In genomic region chrX:138620106-138620505, GRCm38 (mm10) we compare ENCODE assay signal across 24 mouse cellular contexts.
A peak's percentile ranks its signal among the peaks of the same experiment; 100 is the strongest.
DNase-seq lines count a peak whose midpoint lies in the region; ATAC-seq and TF ChIP-seq lines count a peak whose summit lies in the region.
"Had no signal": no experiment of that assay in that cellular context is flagged by ENCODE, and none has a peak within 500 bp of the region (broad histone marks: within the 10 kb centered on the region; RNA-seq: fewer than 3 reads in every experiment).

No protein-coding gene starts in this region.

- no peaks in the 10 kb centered on the region for H3K27me3 ChIP-seq in C2C12 (ENCODE audit: control insufficient read depth, insufficient read depth, insufficient read length)
- no peaks in the 10 kb centered on the region for H3K27me3 ChIP-seq in myocyte (ENCODE audit: control insufficient read depth, insufficient read depth, insufficient read length)
- no peaks in the 10 kb centered on the region for H3K27me3 ChIP-seq in heart, embryonic 10.5 days (ENCODE audit: insufficient read depth, poor library complexity, severe bottlenecking)
- no peaks in the 10 kb centered on the region for H3K27me3 ChIP-seq in stomach, postnatal 0 days (ENCODE audit: control insufficient read depth, insufficient read depth, low read length)
- H3K27me3 ChIP-seq: CH12.LX; hindbrain, embryonic 13.5 days; intestine, embryonic 15.5 days had no signal

- H3ac ChIP-seq in C2C12 (ENCODE audit: control insufficient read depth, insufficient read length, low read depth) (no peak overlapping the region), myocyte (ENCODE audit: control insufficient read depth, insufficient read length) (no peak overlapping the region)

- H3K27ac ChIP-seq in heart, embryonic 10.5 days: no peak overlapping the region
- H3K27ac ChIP-seq in stomach, postnatal 0 days (replicated peaks): no peak overlapping the region
- H3K27ac ChIP-seq: gastrocnemius, adult 2 months; hindbrain, embryonic 10.5 days; hindbrain, embryonic 13.5 days; intestine, embryonic 15.5 days had no signal

- DNase-seq in 3134 (ENCODE audit: extremely low read depth, insufficient read length, low spot score): peak; percentile 14
- no peak for DNase-seq in heart, embryonic 10.5 days (ENCODE audit: low spot score)
- no peak for DNase-seq in stomach, postnatal 0 days (ENCODE audit: low spot score)
- no peak for DNase-seq in layer of hippocampus, adult 18-20 months (ENCODE audit: low spot score in 2 of 2)
- DNase-seq: adrenal gland, adult 2 months; adrenal gland, postnatal 14 days; cerebellum, adult 11-12 months; cerebellum, adult 8-10 months; cerebellum, postnatal 10 days; cerebellum, postnatal 36 days; forebrain, postnatal 0 days; gastrocnemius, adult 2 months; gastrocnemius, postnatal 14 days; heart, adult 18-20 months had no signal

- no peaks in the 10 kb centered on the region for H3K79me3 ChIP-seq in C2C12 (ENCODE audit: low read depth)

- no peak overlapping the region for H3K9ac ChIP-seq in stomach, postnatal 0 days (ENCODE audit: low read length)
- H3K9ac ChIP-seq: forebrain, postnatal 0 days; hindbrain, embryonic 13.5 days; intestine, embryonic 15.5 days had no signal

- H3K4me1 ChIP-seq in heart, embryonic 10.5 days: no peaks in the 10 kb centered on the region
- no peaks in the 10 kb centered on the region for H3K4me1 ChIP-seq in stomach, postnatal 0 days (replicated peaks; ENCODE audit: control insufficient read depth, insufficient read depth)
- H3K4me1 ChIP-seq: hindbrain, embryonic 10.5 days; hindbrain, embryonic 13.5 days; intestine, embryonic 15.5 days had no signal

- peak overlapping the region; percentile 12 for H3K4me2 ChIP-seq in myocyte (ENCODE audit: low read depth)
- H3K4me2 ChIP-seq in stomach, postnatal 0 days (replicated peaks; ENCODE audit: low read depth): no peak overlapping the region
- H3K4me2 ChIP-seq: hindbrain, embryonic 13.5 days; intestine, embryonic 15.5 days had no signal

- H3K4me3 ChIP-seq in C2C12 (ENCODE audit: insufficient read depth, poor library complexity, severe bottlenecking): no peak overlapping the region
- H3K4me3 ChIP-seq in myocyte: no peak overlapping the region
- no peak overlapping the region for H3K4me3 ChIP-seq in heart, embryonic 10.5 days
- H3K4me3 ChIP-seq in stomach, postnatal 0 days (ENCODE audit: low read depth, low read length): no peak overlapping the region
- H3K4me3 ChIP-seq: gastrocnemius, adult 2 months; hindbrain, embryonic 10.5 days; hindbrain, embryonic 13.5 days; intestine, embryonic 15.5 days had no signal

- TF ChIP-seq EP300 in stomach, postnatal 0 days (optimal IDR thresholded peaks at IDR 0.05): no peak

- peak; percentile 71 for ATAC-seq in common myeloid progenitor, adult 5-6 weeks (replicated peaks; ENCODE audit: low read depth, poor library complexity, severe bottlenecking)
- no peak for ATAC-seq in stomach, postnatal 0 days (ENCODE audit: low FRiP score, low TSS enrichment)
- ATAC-seq: forebrain, embryonic 14.5 days; forebrain, postnatal 0 days; hindbrain, embryonic 16.5 days; intestine, embryonic 15.5 days had no signal

- H3K36me3 ChIP-seq in C2C12 (ENCODE audit: control insufficient read depth, insufficient read depth): no peaks in the 10 kb centered on the region
- H3K36me3 ChIP-seq in myocyte (ENCODE audit: control insufficient read depth, insufficient read depth): no peaks in the 10 kb centered on the region
- no peaks in the 10 kb centered on the region for H3K36me3 ChIP-seq in heart, embryonic 10.5 days
- H3K36me3 ChIP-seq in stomach, postnatal 0 days (ENCODE audit: control insufficient read depth, insufficient read depth, low read length): no peaks in the 10 kb centered on the region
- H3K36me3 ChIP-seq: G1E; hindbrain, embryonic 10.5 days; hindbrain, embryonic 13.5 days; intestine, embryonic 15.5 days had no signal

- H3K79me2 ChIP-seq in C2C12 (ENCODE audit: control insufficient read depth, insufficient read depth) (no peaks in the 10 kb centered on the region), myocyte (ENCODE audit: control insufficient read depth, insufficient read depth) (no peaks in the 10 kb centered on the region)

- H3K9me3 ChIP-seq in heart, embryonic 10.5 days: no peaks in the 10 kb centered on the region
- H3K9me3 ChIP-seq in stomach, postnatal 0 days (ENCODE audit: control insufficient read depth, low read length): no peaks in the 10 kb centered on the region
- H3K9me3 ChIP-seq: G1E; hindbrain, embryonic 10.5 days; hindbrain, embryonic 13.5 days; intestine, embryonic 15.5 days had no signal

- WGBS in heart, embryonic 10.5 days: 59% methylated on average over 3 of the region's 3 CpGs
- WGBS in stomach, postnatal 0 days: 53% methylated on average over 3 of the region's 3 CpGs

- no peak for TF ChIP-seq POLR2A in myocyte (IDR thresholded peaks at IDR 0.05; ENCODE audit: insufficient read length, low read depth)

- no peak for TF ChIP-seq CTCF in C2C12 (IDR thresholded peaks at IDR 0.05; ENCODE audit: control insufficient read depth, insufficient read depth, insufficient read length)
- no peak for TF ChIP-seq CTCF in stomach, postnatal 0 days (IDR thresholded peaks at IDR 0.05; ENCODE audit: low read depth)

TF ChIP-seq in C2C12, 6 proteins besides CTCF, POLR2A, EP300 and RAD21:
- TF ChIP-seq USF1 (IDR thresholded peaks at IDR 0.05; ENCODE audit: low read depth) (no peak), MYOG (IDR thresholded peaks at IDR 0.05; ENCODE audit: control insufficient read depth, extremely low read depth, insufficient read length) (no peak), FOSL1 (IDR thresholded peaks at IDR 0.05; ENCODE audit: insufficient read depth, low read length, poor library complexity, severe bottlenecking) (peak; percentile 12), MYOD1 (IDR thresholded peaks at IDR 0.05; ENCODE audit: control insufficient read depth, insufficient read length, low read depth) (peak; percentile 20)

TF ChIP-seq in myocyte, 11 proteins besides CTCF, POLR2A, EP300 and RAD21:
- TF ChIP-seq MYOD1 (IDR thresholded peaks at IDR 0.05; ENCODE audit: control insufficient read depth in 1 of 3, insufficient read length in 2 of 3, low read depth in 2 of 3) (no peak), REST (IDR thresholded peaks at IDR 0.05; ENCODE audit: insufficient read depth, insufficient read length) (no peak), TCF3 (IDR thresholded peaks at IDR 0.05; ENCODE audit: insufficient read length, low read depth) (no peak), E2F4 (IDR thresholded peaks at IDR 0.05; ENCODE audit: insufficient read depth) (no peak), USF1 (IDR thresholded peaks at IDR 0.05; ENCODE audit: low read depth) (no peak), POLR2AphosphoS2 (IDR thresholded peaks at IDR 0.05; ENCODE audit: insufficient read length, low read depth) (no peak), MYOG (IDR thresholded peaks at IDR 0.05; ENCODE audit: control insufficient read depth in 1 of 3, insufficient read depth in 1 of 3, insufficient read length in 2 of 3, low read depth in 2 of 3) (no peak)
